Mouse (Mus musculus) midbrain, embryonic 16.5 days (tissue): ENCODE measurements around the gene 1700029P11Rik. TPM values are rescaled to one million over a fixed set of nuclear protein-coding genes. Genes with fewer than 3 reads are reported as not detected.

Source experiments
- ATAC-seq: fragments of 200-750 bp; cut with Nextera tagmentation; 2 replicates; pipeline ENCODE4 v1.8.0; 2017; ENCODE audit warnings: moderate TSS enrichment
- H3K27ac ChIP-seq: fragments of 300-500 bp; sonication (generic); 2 replicates; pipeline ENCODE4 v1.5.1; 2014; ENCODE audit warnings: mild to moderate bottlenecking, low read length, mixed read lengths
- H3K27me3 ChIP-seq: fragments of 300-500 bp; sonication (generic); 2 replicates; pipeline ENCODE4 v1.6.1; 2014; ENCODE audit warnings: low read depth, low read length, mixed read lengths; ENCODE audit not compliant: control insufficient read depth, insufficient read depth
- H3K36me3 ChIP-seq: fragments of 300-500 bp; sonication (generic); 2 replicates; pipeline ENCODE4 v1.6.1; 2014; ENCODE audit warnings: mild to moderate bottlenecking, low read length, moderate library complexity, mixed read lengths; ENCODE audit not compliant: control insufficient read depth, insufficient read depth
- H3K4me1 ChIP-seq: fragments of 300-500 bp; sonication (generic); 2 replicates; pipeline ENCODE4 v1.6.1; 2014; ENCODE audit warnings: mild to moderate bottlenecking, low read length, mixed read lengths; ENCODE audit not compliant: control insufficient read depth, insufficient read depth
- H3K4me2 ChIP-seq: fragments of 300-500 bp; sonication (generic); 2 replicates; pipeline ENCODE4 v1.6.1; 2014; ENCODE audit warnings: mild to moderate bottlenecking, low read length, mixed read lengths
- H3K4me3 ChIP-seq: fragments of 300-500 bp; sonication (generic); 2 replicates; pipeline ENCODE4 v1.5.1; 2014; ENCODE audit warnings: low read depth, mild to moderate bottlenecking, low read length, moderate library complexity, mixed read lengths
- H3K9ac ChIP-seq: fragments of 300-500 bp; sonication (generic); 2 replicates; pipeline ENCODE4 v1.6.1; 2014; ENCODE audit warnings: low read depth, low read length, mixed read lengths
- H3K9me3 ChIP-seq: fragments of 300-500 bp; sonication (generic); replicated peaks from 2 replicates; pipeline ENCODE4 v1.6.1; 2014; ENCODE audit warnings: mild to moderate bottlenecking, low read length, mixed read lengths; ENCODE audit not compliant: control insufficient read depth, poor library complexity, severe bottlenecking
- WGBS: fragments of 180-500 bp; shearing (Covaris S2); extraction: QIAGEN DNeasy Blood & Tissue Kit; methylation state at CpG from one replicate; pipeline ENCODE4 v1.1.7; 2014; 5-methylcytosine and 5-hydroxymethylcytosine counted together
- polyA plus RNA-seq: library from polyadenylated mRNA; unstranded; fragments of >200 nt; fragmentation: Nextera tagmentation; extraction: Ambion mirVana; gene quantifications from 2 replicates; pipeline ENCODE4 v1.2.1, GENCODE M21; 2015

The 1700029P11Rik gene
- polyA plus RNA-seq, 1 experiment from 2014 or later = not detected

DNA sequence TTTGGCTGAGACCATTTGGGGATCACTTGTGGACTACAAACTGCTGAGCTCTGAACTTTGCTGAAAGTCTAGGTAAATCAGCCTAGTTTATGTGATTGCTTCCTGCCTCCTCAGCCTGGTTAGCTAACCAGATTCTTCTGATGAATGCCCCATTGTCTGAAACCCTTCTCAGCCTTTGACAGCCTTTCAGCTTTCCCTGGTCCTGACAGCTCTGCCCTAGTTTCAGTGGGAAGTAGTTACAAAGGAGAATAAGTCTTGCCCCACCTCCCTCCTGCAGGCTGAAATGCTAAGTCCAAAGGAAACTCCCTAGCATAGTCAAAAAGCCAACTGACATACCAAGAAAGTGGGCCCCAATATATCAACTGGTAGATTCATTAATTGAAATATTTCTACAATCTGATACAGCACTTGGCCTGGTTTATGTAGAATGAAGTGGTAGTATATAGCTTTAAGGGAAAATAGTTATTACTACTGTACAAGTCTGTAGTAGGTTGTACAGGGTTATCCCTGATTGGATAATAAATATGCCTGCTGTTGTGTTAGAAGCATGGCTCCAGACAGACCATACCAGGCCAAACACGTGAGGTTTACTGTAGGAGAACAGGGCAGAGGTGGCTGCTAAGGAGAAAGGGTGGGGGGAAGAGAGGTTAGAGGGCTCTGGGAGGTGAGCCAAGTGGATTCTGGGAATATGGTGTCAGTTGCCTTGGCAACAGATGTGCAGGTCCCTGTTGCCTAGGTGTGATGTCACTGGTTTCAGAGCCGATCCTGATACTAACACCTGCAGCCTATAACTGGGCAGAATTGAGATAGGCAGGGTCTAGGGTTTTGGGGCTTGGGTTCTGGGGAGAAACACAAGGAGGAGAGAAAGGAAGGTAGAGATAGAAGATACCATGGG, 5.2 kb downstream of the 1700029P11Rik start:
- H3K9ac ChIP-seq = no peak overlapping the region
- H3K4me1 ChIP-seq = peaks cover 3% of the 10 kb centered on the region; the same call in 1 of the 2 replicates
- no peaks in the 10 kb centered on the region for H3K9me3 ChIP-seq
- H3K4me2 ChIP-seq = no peak overlapping the region
- H3K36me3 ChIP-seq = no peaks in the 10 kb centered on the region
- H3K27me3 ChIP-seq = no peaks in the 10 kb centered on the region
- H3K4me3 ChIP-seq = no peak overlapping the region
- no peak overlapping the region for H3K27ac ChIP-seq
- ATAC-seq = no peak
- 49% methylated on average over 2 of the region's 2 CpGs for WGBS

DNA sequence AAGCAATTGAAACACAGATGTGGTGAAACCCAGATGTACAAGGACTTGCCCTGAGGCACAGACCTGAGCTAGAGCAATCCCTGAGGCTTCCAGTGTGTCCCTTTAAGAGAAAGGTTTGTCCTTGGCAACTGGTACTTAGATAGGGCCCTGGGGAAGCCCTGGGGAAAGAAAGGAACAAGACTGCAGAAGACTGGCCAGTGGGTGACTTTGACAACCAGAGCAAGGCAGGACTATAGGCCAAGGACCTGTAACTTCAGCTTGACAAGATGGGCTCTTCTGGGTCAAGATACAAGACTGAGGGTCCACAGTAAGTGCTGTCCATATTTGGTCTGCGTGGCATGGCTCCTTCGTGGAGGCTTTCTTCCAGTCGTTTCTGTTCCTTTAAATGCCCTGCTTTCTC, 7.3 kb downstream of the 1700029P11Rik start, which contains the start of gene Xrcc6:
Gene Xrcc6, plus strand, starts transcription at position 190 of the 400 bp plus-strand sequence.
- H3K27me3 ChIP-seq = no peaks in the 10 kb centered on the region
- H3K4me1 ChIP-seq = peaks cover 3% of the 10 kb centered on the region; the same call in 1 of the 2 replicates
- H3K36me3 ChIP-seq = no peaks in the 10 kb centered on the region
- no peak within 1 kb of the TSS for H3K4me3 ChIP-seq
- no peak within 1 kb of the TSS for H3K4me2 ChIP-seq
- WGBS = 80% methylated on average over 3 of the region's 3 CpGs
- ATAC-seq = no peak
- H3K27ac ChIP-seq = no peak within 1 kb of the TSS
- no peak within 1 kb of the TSS for H3K9ac ChIP-seq
- no peaks in the 10 kb centered on the region for H3K9me3 ChIP-seq

- H3K4me2 ChIP-seq = no peak overlapping the region
- no peak overlapping the region for H3K9ac ChIP-seq
- 44% methylated on average over 11 of the region's 11 CpGs for WGBS
- no peaks in the 10 kb centered on the region for H3K27me3 ChIP-seq
- no peaks in the 10 kb centered on the region for H3K36me3 ChIP-seq
- H3K4me1 ChIP-seq = peaks cover 3% of the 10 kb centered on the region; the same call in 1 of the 2 replicates
- ATAC-seq = peak; percentile 66; the same call in 1 of the 2 replicates
- H3K27ac ChIP-seq = peak overlapping the region; percentile 26; the same call in 1 of the 2 replicates
- no peaks in the 10 kb centered on the region for H3K9me3 ChIP-seq
- H3K4me3 ChIP-seq = no peak overlapping the region
Measured at GRCm38 (mm10) chr15:81989371-81990062, 9.2 kb downstream of the 1700029P11Rik start.

DNA sequence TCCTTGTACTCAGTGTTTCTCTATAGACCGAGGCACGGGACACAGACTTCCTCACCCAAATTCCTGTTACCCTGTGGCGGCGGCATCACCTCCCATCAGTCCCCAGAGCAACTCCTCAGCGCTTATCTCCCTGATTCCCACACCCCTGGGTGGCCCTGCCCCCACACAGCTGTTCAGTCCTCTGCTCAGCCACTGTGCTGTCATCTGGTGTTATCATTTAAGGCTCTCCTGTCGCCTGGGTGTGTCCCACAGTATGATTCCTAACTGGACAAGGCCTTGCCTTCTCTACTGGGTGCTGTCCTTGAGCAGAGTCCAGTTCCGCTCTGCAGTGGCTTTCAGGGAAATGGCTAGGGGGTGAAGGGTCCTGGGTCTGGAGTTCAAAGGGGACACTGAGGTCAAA, 10.2 kb downstream of the 1700029P11Rik start:
- Histone ChIP-seq H3K4me1 (peaks cover 3% of the 10 kb centered on the region; the same call in 1 of the 2 replicates), H3K9ac (no peak overlapping the region), H3K27me3 (no peaks in the 10 kb centered on the region), H3K9me3 (no peaks in the 10 kb centered on the region), H3K4me2 (no peak overlapping the region), H3K36me3 (peaks cover 6% of the 10 kb centered on the region), H3K4me3 (no peak overlapping the region), H3K27ac (no peak overlapping the region)
- ATAC-seq = no peak
- 60% methylated on average over 7 of the region's 7 CpGs for WGBS

DNA sequence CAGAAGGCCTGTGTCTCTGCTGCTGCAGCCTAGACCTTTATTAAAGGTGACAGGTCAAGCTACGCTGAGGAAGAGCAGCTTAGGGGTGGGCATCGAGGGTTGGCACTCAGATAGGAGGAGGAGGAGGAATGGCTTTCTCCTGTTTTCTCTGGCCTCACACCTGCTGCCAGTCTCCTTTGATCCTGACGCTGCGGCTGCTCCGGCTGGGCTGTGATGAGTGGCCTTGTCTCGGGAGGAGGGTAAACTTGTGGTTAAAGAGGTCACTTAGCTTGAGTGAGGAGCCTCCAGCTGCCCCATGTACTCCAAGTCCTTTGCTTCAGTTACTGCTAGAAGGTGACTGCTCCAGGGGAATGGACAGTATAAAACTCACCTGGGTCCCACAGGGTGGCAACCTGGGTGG, 13.7 kb downstream of the 1700029P11Rik start:
- Histone ChIP-seq H3K36me3 (peaks cover 14% of the 10 kb centered on the region), H3K9ac (no peak overlapping the region), H3K4me3 (no peak overlapping the region), H3K27me3 (no peaks in the 10 kb centered on the region), H3K4me2 (no peak overlapping the region), H3K27ac (no peak overlapping the region), H3K4me1 (peaks cover 3% of the 10 kb centered on the region; the same call in 1 of the 2 replicates), H3K9me3 (no peaks in the 10 kb centered on the region)
- ATAC-seq = no peak
- 88% methylated on average over 6 of the region's 6 CpGs for WGBS

- WGBS = 93% methylated on average over 8 of the region's 8 CpGs
- Histone ChIP-seq H3K4me1 (no peaks in the 10 kb centered on the region), H3K4me3 (no peak overlapping the region), H3K9ac (no peak overlapping the region), H3K27me3 (no peaks in the 10 kb centered on the region), H3K9me3 (no peaks in the 10 kb centered on the region), H3K4me2 (no peak overlapping the region), H3K36me3 (peaks cover 4% of the 10 kb centered on the region; the same call in 1 of the 2 replicates), H3K27ac (no peak overlapping the region)
- ATAC-seq = no peak
Measured at GRCm38 (mm10) chr15:82004257-82004656, 23.9 kb downstream of the 1700029P11Rik start.

- Histone ChIP-seq H3K4me3 (no peak overlapping the region), H3K9ac (no peak overlapping the region), H3K27me3 (no peaks in the 10 kb centered on the region), H3K4me2 (no peak overlapping the region), H3K4me1 (peaks cover 15% of the 10 kb centered on the region), H3K36me3 (no peaks in the 10 kb centered on the region), H3K27ac (no peak overlapping the region), H3K9me3 (no peaks in the 10 kb centered on the region)
- WGBS = 96% methylated on average over 6 of the region's 6 CpGs
- no peak for ATAC-seq
Measured at GRCm38 (mm10) chr15:82011947-82012346, 31.6 kb downstream of the 1700029P11Rik start.

GRCm38 (mm10) chr15:82014745-82015391, 34.5 kb downstream of the 1700029P11Rik start:
- Histone ChIP-seq H3K27me3 (no peaks in the 10 kb centered on the region), H3K9ac (peak overlapping the region; percentile 89), H3K4me2 (peak overlapping the region; percentile 84), H3K9me3 (no peaks in the 10 kb centered on the region), H3K4me1 (peaks cover 19% of the 10 kb centered on the region), H3K4me3 (peak overlapping the region; percentile 83), H3K27ac (no peak overlapping the region; the same call in 1 of the 2 replicates), H3K36me3 (peaks cover 4% of the 10 kb centered on the region; the same call in 1 of the 2 replicates)
- 15% methylated on average over 9 of the region's 9 CpGs for WGBS
- no peak for ATAC-seq
